Mouse (Mus musculus) C2C12 (cell line): ENCODE data around the gene 1700042G07Rik. TPM values are rescaled to one million over a fixed set of nuclear protein-coding genes. Genes with fewer than 3 reads are reported as not detected.

ENCODE experiments used
- H3K27me3 ChIP-seq: one replicate; pipeline ENCODE4 v1.6.1; 2011; ENCODE audit not compliant: control insufficient read depth, insufficient read depth, insufficient read length
- H3K36me3 ChIP-seq: one replicate; pipeline ENCODE4 v1.6.1; 2011; ENCODE audit not compliant: control insufficient read depth, insufficient read depth
- H3K4me3 ChIP-seq: one replicate; pipeline ENCODE4 v1.5.1; 2011; ENCODE audit warnings: mild to moderate bottlenecking, control low read depth; ENCODE audit not compliant: poor library complexity, insufficient read depth, severe bottlenecking
- H3K79me2 ChIP-seq: one replicate; pipeline ENCODE4 v1.6.1; 2011; ENCODE audit not compliant: control insufficient read depth, insufficient read depth
- H3K79me3 ChIP-seq: one replicate; pipeline ENCODE4 v1.6.1; 2011; ENCODE audit warnings: low read depth, control low read depth
- H3ac ChIP-seq: one replicate; pipeline ENCODE3; 2011; ENCODE audit warnings: low read depth; ENCODE audit not compliant: control insufficient read depth, insufficient read length
- CEBPB ChIP-seq: IDR thresholded peaks from one replicate; pipeline ENCODE4 v1.6.1; 2011; ENCODE audit warnings: low read depth, mild to moderate bottlenecking, control low read depth, moderate library complexity
- CTCF ChIP-seq: IDR thresholded peaks from one replicate; pipeline ENCODE4 v1.5.1; 2011; ENCODE audit not compliant: control insufficient read depth, insufficient read depth, insufficient read length
- FOSL1 ChIP-seq: IDR thresholded peaks from one replicate; pipeline ENCODE4 v1.8.0; 2011; ENCODE audit warnings: mild to moderate bottlenecking, low read length; ENCODE audit not compliant: poor library complexity, insufficient read depth, severe bottlenecking
- MAX ChIP-seq: IDR thresholded peaks from one replicate; pipeline ENCODE4 v1.6.1; 2011; ENCODE audit warnings: mild to moderate bottlenecking, control low read depth
- MYOD1 ChIP-seq: IDR thresholded peaks from one replicate; pipeline ENCODE4 v1.6.1; 2011; ENCODE audit warnings: low read depth; ENCODE audit not compliant: control insufficient read depth, insufficient read length
- MYOG ChIP-seq: IDR thresholded peaks from one replicate; pipeline ENCODE4 v1.6.1; 2011; ENCODE audit not compliant: control insufficient read depth, insufficient read length; ENCODE audit errors: extremely low read depth
- USF1 ChIP-seq: IDR thresholded peaks from one replicate; pipeline ENCODE4 v1.6.1; 2011; ENCODE audit warnings: low read depth, mild to moderate bottlenecking, control low read depth, moderate library complexity
- polyA plus RNA-seq: library from polyadenylated mRNA; unstranded; fragments of >200 nt; fragmentation: generic; extraction: Trizol; gene quantifications from one replicate; pipeline ENCODE4 v1.2.1, GENCODE M21; 2012; ENCODE audit warnings: missing spikeins

The 1700042G07Rik gene
- polyA plus RNA-seq, 1 experiment = not detected

DNA sequence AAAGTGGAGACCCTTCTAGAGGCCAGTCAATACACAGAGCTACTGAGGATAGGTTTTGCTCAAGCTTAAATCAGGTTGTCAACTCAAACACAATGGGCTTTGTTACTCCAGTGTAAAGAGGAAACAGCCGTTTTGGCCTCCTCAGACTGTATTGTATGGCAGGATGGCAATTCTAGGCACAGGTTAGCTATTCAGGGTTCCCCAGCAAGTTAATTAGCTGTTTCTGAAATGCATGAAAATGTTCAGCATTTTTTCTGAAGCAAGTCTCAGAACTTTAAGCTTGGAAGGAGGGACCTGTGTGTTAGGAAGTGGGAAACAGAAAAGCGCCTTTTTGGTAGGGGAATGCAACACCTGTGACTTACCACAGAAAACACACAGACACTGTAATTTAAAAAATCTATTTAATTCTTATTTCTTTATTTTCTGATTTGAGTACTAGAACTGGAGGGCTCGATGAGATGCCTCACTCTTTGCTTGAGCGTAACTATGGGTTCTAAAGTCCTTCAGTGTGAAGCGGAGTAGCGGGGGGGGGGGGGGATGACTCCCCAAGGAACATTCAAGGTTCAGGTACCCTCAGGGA lies 47.0 kb downstream of the 1700042G07Rik start:
- TF ChIP-seq CTCF (no peak), CEBPB (no peak), MAX (no peak), MYOG (no peak), USF1 (no peak), MYOD1 (no peak), FOSL1 (no peak)
- Histone ChIP-seq H3ac (peak overlapping the region; percentile 85), H3K79me3 (peaks cover 4% of the 10 kb centered on the region), H3K27me3 (no peaks in the 10 kb centered on the region), H3K36me3 (no peaks in the 10 kb centered on the region), H3K4me3 (peak overlapping the region; percentile 66), H3K79me2 (peaks cover 34% of the 10 kb centered on the region)

DNA sequence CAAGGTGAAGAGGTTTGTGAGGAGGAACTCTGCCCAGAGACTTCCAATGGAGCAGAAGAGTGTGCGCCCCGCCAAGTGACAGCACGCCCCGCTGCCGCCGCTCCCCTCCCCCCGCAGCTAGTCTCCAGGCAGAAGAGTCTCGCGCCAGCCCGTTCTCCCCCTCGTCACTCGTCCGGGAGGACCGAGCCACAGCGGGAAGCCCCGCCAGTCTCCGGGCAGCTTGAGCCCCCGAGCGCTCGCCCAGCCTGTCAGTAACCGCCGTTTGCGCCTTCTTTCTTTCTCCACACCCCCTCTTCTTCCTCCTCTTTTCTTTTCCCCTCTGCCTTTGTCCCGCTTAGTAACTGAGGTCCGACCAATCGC lies 47.6 kb downstream of the 1700042G07Rik start:
- no peak for TF ChIP-seq MYOD1
- TF ChIP-seq FOSL1 = no peak
- no peak for TF ChIP-seq MYOG
- no peak for TF ChIP-seq USF1
- TF ChIP-seq CTCF = no peak
- TF ChIP-seq CEBPB = no peak
- TF ChIP-seq MAX = no peak
- H3K36me3 ChIP-seq = no peaks in the 10 kb centered on the region
- H3K79me3 ChIP-seq = peaks cover 4% of the 10 kb centered on the region
- H3ac ChIP-seq = peak overlapping the region; percentile 85
- H3K4me3 ChIP-seq = peak overlapping the region; percentile 66
- H3K79me2 ChIP-seq = peaks cover 40% of the 10 kb centered on the region
- no peaks in the 10 kb centered on the region for H3K27me3 ChIP-seq

DNA sequence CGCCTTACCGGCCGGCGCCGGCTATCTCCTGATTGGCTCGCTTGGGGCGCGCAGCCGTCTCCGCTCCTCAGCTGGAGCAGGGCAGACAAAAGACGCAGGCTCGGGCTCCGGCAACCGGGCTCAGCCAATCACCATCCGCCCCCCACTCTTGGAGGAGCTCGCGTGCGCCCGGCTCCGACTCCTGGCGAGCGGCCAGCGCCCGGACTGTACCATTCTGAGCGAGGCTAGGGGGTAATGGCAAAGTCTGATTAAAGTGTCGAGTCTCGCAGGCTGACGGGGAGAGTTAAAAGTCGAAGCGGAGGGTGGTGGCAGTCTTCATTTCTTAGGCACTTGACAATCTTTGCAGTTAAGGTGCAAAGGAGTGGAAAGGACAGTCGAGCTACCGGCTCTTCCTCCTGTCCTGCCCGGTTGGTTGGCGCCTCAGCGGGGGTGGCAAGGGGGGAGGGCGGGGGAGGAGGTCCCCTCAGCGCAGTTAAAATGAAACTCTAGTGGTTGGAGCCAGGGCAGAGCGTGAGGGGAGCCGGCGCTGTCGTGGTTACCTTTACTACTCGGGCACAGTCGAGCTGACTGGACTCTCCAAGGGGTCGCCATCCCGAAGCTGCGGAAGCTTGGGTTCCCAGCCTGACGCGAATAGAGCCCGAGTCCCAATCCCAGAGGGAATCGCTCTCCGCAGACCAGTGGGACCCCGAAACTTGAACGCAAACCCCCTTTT lies 48.1 kb downstream of the 1700042G07Rik start, which contains the start of gene Pik3r3:
Gene Pik3r3, plus strand, starts transcription at position 479 of the 712 bp plus-strand sequence.
- Histone ChIP-seq H3ac (peak within 1 kb of the TSS; percentile 85), H3K4me3 (peak within 1 kb of the TSS; percentile 66), H3K27me3 (no peaks in the 10 kb centered on the region), H3K79me3 (peaks cover 4% of the 10 kb centered on the region), H3K36me3 (no peaks in the 10 kb centered on the region), H3K79me2 (peaks cover 42% of the 10 kb centered on the region)
- TF ChIP-seq CTCF = no peak
- no peak for TF ChIP-seq MYOD1
- TF ChIP-seq MYOG = no peak
- TF ChIP-seq MAX = no peak
- TF ChIP-seq CEBPB = no peak
- no peak for TF ChIP-seq USF1
- no peak for TF ChIP-seq FOSL1

DNA sequence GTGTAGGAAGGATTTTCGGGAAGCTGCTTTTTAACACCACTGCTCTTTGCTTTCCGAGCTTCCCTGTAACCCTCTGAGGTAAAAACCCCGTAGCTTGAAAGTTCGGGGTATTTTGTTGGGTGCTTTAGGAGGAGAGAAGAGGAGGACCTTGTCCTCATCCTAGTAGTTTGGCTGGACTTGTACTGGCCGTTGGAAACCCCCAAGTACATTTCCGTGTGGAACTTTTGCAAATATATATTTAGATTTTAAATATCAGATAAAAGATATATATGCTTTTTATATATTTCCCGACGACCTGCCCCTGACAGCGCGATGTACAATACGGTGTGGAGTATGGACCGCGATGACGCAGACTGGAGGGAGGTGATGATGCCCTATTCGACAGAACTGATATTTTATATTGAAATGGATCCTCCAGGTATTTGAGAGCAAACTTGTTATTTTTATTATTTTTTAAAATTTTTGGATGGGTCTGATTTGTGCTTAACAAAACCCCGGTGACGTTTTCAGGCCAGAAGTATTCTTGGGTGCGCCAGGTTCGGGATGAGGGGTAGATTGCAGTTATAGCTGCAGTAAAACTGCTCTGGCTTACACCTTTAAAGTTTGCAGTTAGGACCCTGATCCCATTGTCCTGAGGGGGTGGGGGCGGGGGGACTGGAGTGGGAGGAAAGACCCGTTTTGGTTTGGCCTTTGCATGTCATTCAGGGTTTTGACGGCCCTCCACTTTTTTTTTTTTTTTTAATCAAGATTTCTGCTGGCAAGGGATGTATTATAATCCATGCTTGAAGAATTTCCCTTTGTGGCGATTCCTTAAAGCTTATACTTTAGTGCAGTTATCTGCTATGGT lies 49.0 kb downstream of the 1700042G07Rik start:
- no peaks in the 10 kb centered on the region for H3K27me3 ChIP-seq
- peaks cover 7% of the 10 kb centered on the region for H3K79me3 ChIP-seq
- H3K36me3 ChIP-seq = no peaks in the 10 kb centered on the region
- TF ChIP-seq MYOG (no peak), FOSL1 (no peak), USF1 (no peak), CTCF (no peak), MYOD1 (no peak), CEBPB (no peak), MAX (no peak)
- peak overlapping the region; percentile 66 for H3K4me3 ChIP-seq
- peak overlapping the region; percentile 79 for H3ac ChIP-seq
- H3K79me2 ChIP-seq = peaks cover 42% of the 10 kb centered on the region

DNA sequence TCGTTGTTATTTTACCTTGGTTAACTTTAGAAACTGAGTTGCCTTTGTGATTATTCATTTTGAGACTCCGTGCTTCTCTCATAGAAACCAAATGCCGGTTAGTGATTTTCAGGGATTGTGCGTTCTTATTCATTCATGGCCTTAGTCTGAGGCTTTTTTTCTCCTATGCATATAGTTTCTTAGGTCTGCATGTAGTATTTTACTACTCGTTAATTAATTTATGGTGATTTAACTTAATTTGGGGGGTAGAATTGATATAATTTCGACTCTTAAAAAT lies 49.6 kb downstream of the 1700042G07Rik start:
- no peak overlapping the region for H3ac ChIP-seq
- no peaks in the 10 kb centered on the region for H3K27me3 ChIP-seq
- TF ChIP-seq MYOD1 (no peak), CEBPB (no peak), FOSL1 (no peak), CTCF (no peak), MYOG (no peak), USF1 (no peak), MAX (no peak)
- H3K79me2 ChIP-seq = peaks cover 42% of the 10 kb centered on the region
- H3K79me3 ChIP-seq = peaks cover 9% of the 10 kb centered on the region
- no peaks in the 10 kb centered on the region for H3K36me3 ChIP-seq
- H3K4me3 ChIP-seq = peak overlapping the region; percentile 66

Other genes with a start within 250 kb of the 1700042G07Rik start
- 0.02 TPM for gene Dmbx1, start 233.4 kb upstream of the 1700042G07Rik start, polyA plus RNA-seq
- gene Faah, start 155.4 kb upstream of the 1700042G07Rik start, polyA plus RNA-seq = 0.06 TPM
- gene Nsun4, start 119.5 kb upstream of the 1700042G07Rik start, polyA plus RNA-seq = 12.0 TPM
- 769 TPM for gene Uqcrh, start 98.3 kb upstream of the 1700042G07Rik start, polyA plus RNA-seq
- 42.6 TPM for gene Lrrc41, start 98.1 kb upstream of the 1700042G07Rik start, polyA plus RNA-seq
- 11.5 TPM for gene Rad54l, start 49.7 kb upstream of the 1700042G07Rik start, polyA plus RNA-seq
- gene Pomgnt1, start 49.5 kb upstream of the 1700042G07Rik start, polyA plus RNA-seq = 60.4 TPM
- gene Lurap1, start 22.0 kb upstream of the 1700042G07Rik start, polyA plus RNA-seq = 1.4 TPM
- 0.02 TPM for gene Tspan1, start 5.8 kb upstream of the 1700042G07Rik start, polyA plus RNA-seq
- gene Gm49337, start within 50 bp of the 1700042G07Rik start, polyA plus RNA-seq = not detected
- 6.0 TPM for gene Pik3r3, start 48.2 kb downstream of the 1700042G07Rik start, polyA plus RNA-seq